Mouse (Mus musculus): Measurements from ENCODE around the gene Fxr1. TPM values are rescaled to one million over a fixed set of nuclear protein-coding genes. Genes with fewer than 3 reads are reported as not detected.
"Not testable (repeated sequence)": the region's sequence is repeated elsewhere in the genome, so short reads cannot be mapped to it uniquely, and the experiment has no call there.

Fxr1 gene
- total RNA-seq, 2 experiments from 2014 or later, result 88.6 to 104 TPM

GRCm38 (mm10) chr3:34062352-34062751 lies 42.6 kb downstream of the Fxr1 start:
- DNase-seq, result no peak

DNA sequence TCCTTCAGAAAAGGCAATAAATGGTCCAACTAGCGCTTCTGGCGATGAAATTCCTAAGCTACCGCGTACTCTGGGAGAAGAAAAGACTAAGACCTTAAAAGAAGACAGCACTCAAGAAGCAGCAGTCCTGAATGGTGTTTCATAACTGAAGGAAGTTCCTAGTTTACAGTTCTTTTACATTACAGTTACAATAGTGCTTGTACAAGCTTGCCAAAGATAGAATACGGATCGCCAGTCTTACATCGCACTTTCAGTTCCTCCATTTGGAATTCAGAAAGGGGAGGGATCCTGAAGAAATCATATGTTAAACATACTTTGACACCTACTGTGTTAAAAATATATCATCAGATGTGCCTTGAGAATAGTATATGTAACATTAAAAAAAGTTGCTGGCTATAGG lies 49.2 kb downstream of the Fxr1 start:
- not testable (repeated sequence) for DNase-seq

GRCm38 (mm10) chr3:34072726-34073125 lies 53.0 kb downstream of the Fxr1 start:
- DNase-seq, result no peak

GRCm38 (mm10) chr3:34076058-34076759 lies 56.5 kb downstream of the Fxr1 start:
- DNase-seq, result no peak

GRCm38 (mm10) chr3:34080900-34081662 lies 61.3 kb downstream of the Fxr1 start, which contains the start of gene Dnajc19:
Dnajc19 (minus strand) TSS chr3:34081321.
- peak; percentile 93 to 94 for DNase-seq

GRCm38 (mm10) chr3:34081929-34082328 lies 62.2 kb downstream of the Fxr1 start:
- no peak for DNase-seq

DNA sequence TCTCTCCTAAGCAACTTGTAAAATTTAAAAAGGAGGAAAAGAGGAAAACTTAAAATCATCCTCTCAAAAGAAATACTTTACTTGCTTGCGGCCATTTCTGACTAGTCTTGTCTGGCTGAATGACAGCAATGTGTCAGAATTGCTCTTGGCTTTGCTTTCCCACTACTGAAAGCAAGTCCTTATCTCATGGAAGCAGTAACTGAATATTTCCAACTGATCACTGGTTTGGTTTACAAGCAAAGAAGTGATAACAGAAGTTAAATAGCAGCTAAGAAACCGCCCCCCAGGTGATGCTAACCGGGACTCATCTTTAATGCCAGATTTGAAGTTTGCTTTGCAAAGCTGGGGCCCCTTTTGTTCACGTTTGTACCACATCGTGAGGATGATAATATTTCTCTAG lies 63.9 kb downstream of the Fxr1 start:
- DNase-seq, result no peak

DNA sequence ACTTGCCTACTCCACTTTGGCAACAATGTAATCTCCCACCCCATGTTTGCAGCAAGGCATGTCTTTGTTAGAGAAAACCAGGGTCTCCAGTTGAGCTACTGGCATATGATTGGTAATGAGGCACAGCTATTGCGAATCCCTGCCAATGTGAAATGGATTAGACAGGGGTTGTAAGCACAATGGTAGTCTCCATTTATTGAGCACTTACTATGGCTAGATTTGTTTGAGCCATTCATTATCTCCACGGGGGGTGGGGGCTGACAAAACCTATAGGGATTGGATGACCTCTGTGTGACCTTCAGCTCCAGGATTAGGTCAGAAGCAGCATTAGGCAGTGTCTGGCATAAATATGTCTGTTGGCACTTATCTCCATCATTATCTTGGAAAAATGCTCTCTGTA lies 83.1 kb downstream of the Fxr1 start:
- no peak for DNase-seq

DNA sequence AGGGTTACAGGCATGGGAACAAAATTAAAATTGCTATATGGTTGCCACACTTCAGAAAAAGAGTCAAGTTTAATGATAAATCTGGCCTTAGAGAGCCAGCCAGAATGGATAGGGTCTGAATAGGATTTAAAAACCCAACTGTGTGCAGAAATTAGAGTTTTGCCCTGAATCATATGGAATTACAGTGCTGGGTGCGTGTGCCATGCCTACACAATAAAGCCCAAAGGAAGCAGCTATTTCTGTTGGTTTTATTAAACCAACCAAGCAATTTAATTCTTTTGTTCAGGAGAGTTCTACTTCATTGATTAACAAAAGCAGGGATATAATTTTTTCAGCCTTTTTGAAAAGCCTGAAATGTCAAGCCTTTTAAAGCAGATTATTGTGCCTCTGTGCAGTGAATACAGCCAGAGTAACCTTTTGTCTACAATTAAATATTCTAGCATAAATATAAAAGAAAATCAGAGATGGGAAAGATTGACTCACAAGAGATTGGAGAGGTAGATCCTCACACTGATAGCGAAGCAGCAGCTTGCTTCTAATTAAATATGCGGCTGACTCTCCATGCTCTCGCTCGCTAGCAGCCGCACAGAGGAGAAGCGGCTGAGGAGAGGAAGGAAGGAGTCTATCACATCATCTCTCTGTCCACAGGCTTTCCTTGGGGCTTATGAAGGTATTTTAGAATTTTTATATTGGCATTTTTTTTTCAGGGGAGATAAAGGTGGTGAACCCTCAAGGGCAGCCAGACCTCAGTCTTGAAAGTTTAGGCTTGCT lies 84.3 kb downstream of the Fxr1 start:
- DNase-seq, result no peak

- DNase-seq, result no peak
Observed at GRCm38 (mm10) chr3:34106421-34106820, 86.7 kb downstream of the Fxr1 start.

DNA sequence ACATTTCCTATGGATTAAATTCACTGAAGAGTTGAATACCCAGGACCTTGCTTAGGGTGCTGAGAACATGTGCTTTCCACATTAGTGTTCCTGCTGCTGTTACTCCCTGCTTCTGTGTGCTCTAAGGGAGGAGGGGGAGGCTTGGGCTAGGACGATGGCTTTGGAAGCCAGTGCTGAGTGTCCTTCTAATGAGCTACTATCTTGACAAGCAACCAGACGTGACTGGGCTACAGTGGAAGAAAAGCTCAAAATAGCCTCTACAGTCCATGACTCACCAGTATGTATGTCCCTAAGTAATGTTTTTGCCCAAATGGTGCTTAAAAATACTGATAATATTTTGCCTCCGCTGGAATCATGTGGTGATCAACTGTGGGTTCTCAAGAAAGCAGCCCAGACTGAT lies 87.9 kb downstream of the Fxr1 start:
- DNase-seq, result no peak

GRCm38 (mm10) chr3:34111941-34112685 lies 92.4 kb downstream of the Fxr1 start:
- DNase-seq, result no peak

GRCm38 (mm10) chr3:34115806-34116205 lies 96.1 kb downstream of the Fxr1 start:
- DNase-seq, result no peak

GRCm38 (mm10) chr3:34119869-34120268 lies 100.1 kb downstream of the Fxr1 start:
- no peak for DNase-seq

Other genes starting within 250 kb of the Fxr1 start
- 100 to 1,000 TPM in 1 of 2 experiments, 10 to 100 TPM in 1; 86.3 to 100 TPM for gene Ttc14, start 220.1 kb upstream of the Fxr1 start, total RNA-seq (2021)
- 10 to 100 TPM; 22.4 to 30.3 TPM for gene Ccdc39, start 175.6 kb upstream of the Fxr1 start, total RNA-seq (2021)
- 10 to 100 TPM; 47.8 to 49.5 TPM for gene Dnajc19, start 61.4 kb downstream of the Fxr1 start, total RNA-seq (2021)

Data from layer of hippocampus, postnatal 36 days (tissue).